Mouse (Mus musculus): ENCODE measurements at regions not wholly inside any gene's neighbourhood (a gene's known extent, or its start where the extent isn't known, plus 50 kb on each side); places are given as distances from the start of the nearest gene placed in this dataset.

DNA sequence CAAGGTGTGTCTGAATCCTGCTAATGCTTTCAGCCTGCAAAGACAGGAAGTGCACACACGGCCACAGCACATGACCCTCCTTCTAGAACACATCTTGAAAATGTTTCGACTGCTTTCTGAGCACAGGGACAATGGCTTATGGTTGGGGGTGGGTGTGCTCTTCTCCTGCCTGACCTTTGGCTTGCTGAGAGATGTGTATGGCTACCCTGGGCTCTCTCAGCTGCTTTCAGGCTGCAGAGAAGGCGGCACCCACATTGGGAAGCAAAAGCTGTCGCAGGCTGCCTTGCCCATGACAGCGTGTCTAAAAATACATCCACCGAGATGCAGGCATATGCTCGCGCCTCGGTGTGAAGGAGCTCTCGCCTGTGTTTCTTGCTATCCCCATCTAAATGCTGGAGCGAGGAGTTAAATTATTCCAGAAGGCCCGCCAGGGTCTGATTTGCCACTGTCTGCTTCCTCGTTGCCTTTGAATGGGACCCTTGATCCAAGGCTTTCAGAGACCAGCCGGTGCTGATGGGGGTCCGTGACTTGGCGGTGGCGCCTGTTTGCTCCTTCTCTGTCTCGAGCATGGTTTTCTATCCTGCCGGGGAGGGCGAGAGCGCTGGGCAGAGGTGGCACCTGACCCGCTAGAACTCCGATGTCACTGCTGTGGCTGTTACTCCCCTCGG is 214.6 kb upstream of the Ubash3b start:
- no peak for TF ChIP-seq POLR2A (IDR thresholded peaks at IDR 0.05; ENCODE audit: borderline replicate concordance, extremely low read depth, insufficient read depth, insufficient read length)
- Histone ChIP-seq H3K9ac (ENCODE audit: low read depth, low read length, severe bottlenecking) (peak overlapping the region; percentile 59), H3K36me3 (ENCODE audit: control insufficient read depth, insufficient read depth, low read length) (no peaks in the 10 kb centered on the region), H3K27ac (replicated peaks; ENCODE audit: low read depth, low read length) (peak overlapping the region; percentile 85), H3K9me3 (ENCODE audit: control insufficient read depth, low read length) (no peaks in the 10 kb centered on the region), H3K27me3 (ENCODE audit: control insufficient read depth, insufficient read depth, low read length) (no peaks in the 10 kb centered on the region), H3K4me3 (replicated peaks; ENCODE audit: low read length) (peak overlapping the region; percentile 34), H3K4me2 (replicated peaks; ENCODE audit: low read depth, low read length, severe bottlenecking) (peak overlapping the region; percentile 73), H3K4me1 (ENCODE audit: control insufficient read depth, insufficient read depth, low read length) (peaks cover 38% of the 10 kb centered on the region)
- WGBS: 10% methylated on average over 24 of the region's 24 CpGs
- DNase-seq (ENCODE audit: low spot score): peak; percentile 22
- peak; percentile 49 for ATAC-seq (ENCODE audit: low FRiP score, low read depth)

DNA sequence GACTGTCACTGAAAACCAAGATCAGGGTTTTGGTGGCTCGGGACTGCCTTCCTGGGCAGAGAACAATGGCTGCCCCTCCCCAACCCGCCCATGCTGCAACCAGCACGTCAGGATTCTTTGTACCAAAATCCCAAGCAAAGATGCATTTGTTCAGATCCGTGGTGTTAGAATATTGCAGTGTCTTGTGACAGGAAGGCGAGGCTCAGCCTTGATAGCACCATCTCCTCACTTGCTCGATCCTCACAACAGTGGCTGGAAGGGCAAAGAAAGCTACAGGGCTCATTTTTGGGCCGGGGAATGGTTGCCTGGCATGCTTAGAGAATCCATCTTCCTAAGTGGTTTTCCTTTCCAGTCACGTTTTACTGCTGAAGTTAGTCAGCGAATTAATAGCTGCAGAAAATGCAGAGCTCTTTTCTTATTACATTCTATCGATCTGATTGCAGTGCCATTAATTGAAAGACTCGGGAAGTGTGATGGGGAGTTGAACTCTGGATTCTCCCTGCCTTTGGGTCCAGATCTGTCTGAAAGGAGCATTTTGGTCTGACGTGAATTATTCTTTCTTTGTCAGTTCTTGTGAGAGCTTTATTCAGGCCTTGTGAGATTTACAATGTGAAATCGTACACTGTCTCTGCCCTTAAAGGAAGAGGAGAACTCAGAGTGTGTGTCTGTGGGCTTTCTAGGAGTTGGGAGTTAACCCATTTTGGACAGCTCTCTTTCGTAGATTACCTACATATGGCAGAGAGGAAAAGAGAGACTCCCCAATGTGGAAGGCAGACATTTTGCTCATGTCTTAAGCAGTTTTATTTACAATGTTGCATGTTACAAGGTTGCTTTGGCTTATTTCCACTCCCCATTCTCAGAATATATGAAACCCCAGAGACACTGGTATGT is 213.3 kb upstream of the Ubash3b start:
- Histone ChIP-seq H3K4me1 (ENCODE audit: control insufficient read depth, insufficient read depth, low read length) (peaks cover 38% of the 10 kb centered on the region), H3K4me2 (replicated peaks; ENCODE audit: low read depth, low read length, severe bottlenecking) (no peak overlapping the region), H3K27ac (replicated peaks; ENCODE audit: low read depth, low read length) (peak overlapping the region; percentile 16; the same call in 1 of the 2 replicates), H3K36me3 (ENCODE audit: control insufficient read depth, insufficient read depth, low read length) (no peaks in the 10 kb centered on the region), H3K4me3 (replicated peaks; ENCODE audit: low read length) (no peak overlapping the region), H3K9me3 (ENCODE audit: control insufficient read depth, low read length) (no peaks in the 10 kb centered on the region), H3K27me3 (ENCODE audit: control insufficient read depth, insufficient read depth, low read length) (no peaks in the 10 kb centered on the region), H3K9ac (ENCODE audit: low read depth, low read length, severe bottlenecking) (no peak overlapping the region)
- 51% methylated on average over 14 of the region's 14 CpGs for WGBS
- no peak for TF ChIP-seq POLR2A (IDR thresholded peaks at IDR 0.05; ENCODE audit: borderline replicate concordance, extremely low read depth, insufficient read depth, insufficient read length)
- DNase-seq (ENCODE audit: low spot score) (no peak), ATAC-seq (ENCODE audit: low FRiP score, low read depth) (no peak)

- Histone ChIP-seq H3K9me3 (ENCODE audit: control insufficient read depth, low read length) (no peaks in the 10 kb centered on the region), H3K4me1 (ENCODE audit: control insufficient read depth, insufficient read depth, low read length) (no peaks in the 10 kb centered on the region), H3K27ac (replicated peaks; ENCODE audit: low read depth, low read length) (no peak overlapping the region), H3K4me2 (replicated peaks; ENCODE audit: low read depth, low read length, severe bottlenecking) (no peak overlapping the region), H3K27me3 (ENCODE audit: control insufficient read depth, insufficient read depth, low read length) (no peaks in the 10 kb centered on the region), H3K36me3 (ENCODE audit: control insufficient read depth, insufficient read depth, low read length) (no peaks in the 10 kb centered on the region), H3K4me3 (replicated peaks; ENCODE audit: low read length) (no peak overlapping the region), H3K9ac (ENCODE audit: low read depth, low read length, severe bottlenecking) (no peak overlapping the region)
- DNase-seq (ENCODE audit: low spot score): no peak
- 78% methylated on average over 3 of the region's 3 CpGs for WGBS
- TF ChIP-seq POLR2A (IDR thresholded peaks at IDR 0.05; ENCODE audit: borderline replicate concordance, extremely low read depth, insufficient read depth, insufficient read length): no peak
- ATAC-seq (ENCODE audit: low FRiP score, low read depth): no peak
Measured at GRCm38 (mm10) chr9:41366405-41366804, 204.9 kb upstream of the Ubash3b start.

DNA sequence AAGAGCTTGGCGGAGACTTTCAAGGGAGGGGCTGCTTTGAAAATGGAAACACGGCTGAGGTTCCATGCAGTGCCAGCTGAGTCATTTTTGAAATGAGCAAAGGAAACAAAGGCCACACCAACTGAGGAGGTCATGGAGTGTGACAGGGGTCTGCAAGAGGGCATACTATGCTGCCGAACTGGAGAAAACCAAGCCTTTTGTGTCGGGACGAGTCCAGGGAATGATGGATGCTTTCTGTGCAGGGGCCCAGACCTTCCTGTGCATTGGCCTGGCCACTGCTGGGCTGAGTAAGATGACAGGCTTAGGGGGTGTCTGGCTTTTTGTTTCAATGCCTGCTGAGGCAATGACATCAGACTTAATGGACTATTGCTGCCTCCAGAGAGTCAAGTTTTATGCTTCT is 203.8 kb upstream of the Ubash3b start:
- 55% methylated on average over 5 of the region's 5 CpGs for WGBS
- H3K9ac ChIP-seq (ENCODE audit: low read depth, low read length, severe bottlenecking): no peak overlapping the region
- no peaks in the 10 kb centered on the region for H3K9me3 ChIP-seq (ENCODE audit: control insufficient read depth, low read length)
- no peak for TF ChIP-seq POLR2A (IDR thresholded peaks at IDR 0.05; ENCODE audit: borderline replicate concordance, extremely low read depth, insufficient read depth, insufficient read length)
- no peaks in the 10 kb centered on the region for H3K36me3 ChIP-seq (ENCODE audit: control insufficient read depth, insufficient read depth, low read length)
- H3K4me2 ChIP-seq (replicated peaks; ENCODE audit: low read depth, low read length, severe bottlenecking): no peak overlapping the region
- H3K4me1 ChIP-seq (ENCODE audit: control insufficient read depth, insufficient read depth, low read length): no peaks in the 10 kb centered on the region
- no peak for DNase-seq (ENCODE audit: low spot score)
- H3K27ac ChIP-seq (replicated peaks; ENCODE audit: low read depth, low read length): no peak overlapping the region
- H3K27me3 ChIP-seq (ENCODE audit: control insufficient read depth, insufficient read depth, low read length): no peaks in the 10 kb centered on the region
- ATAC-seq (ENCODE audit: low FRiP score, low read depth): no peak
- no peak overlapping the region for H3K4me3 ChIP-seq (replicated peaks; ENCODE audit: low read length)

DNA sequence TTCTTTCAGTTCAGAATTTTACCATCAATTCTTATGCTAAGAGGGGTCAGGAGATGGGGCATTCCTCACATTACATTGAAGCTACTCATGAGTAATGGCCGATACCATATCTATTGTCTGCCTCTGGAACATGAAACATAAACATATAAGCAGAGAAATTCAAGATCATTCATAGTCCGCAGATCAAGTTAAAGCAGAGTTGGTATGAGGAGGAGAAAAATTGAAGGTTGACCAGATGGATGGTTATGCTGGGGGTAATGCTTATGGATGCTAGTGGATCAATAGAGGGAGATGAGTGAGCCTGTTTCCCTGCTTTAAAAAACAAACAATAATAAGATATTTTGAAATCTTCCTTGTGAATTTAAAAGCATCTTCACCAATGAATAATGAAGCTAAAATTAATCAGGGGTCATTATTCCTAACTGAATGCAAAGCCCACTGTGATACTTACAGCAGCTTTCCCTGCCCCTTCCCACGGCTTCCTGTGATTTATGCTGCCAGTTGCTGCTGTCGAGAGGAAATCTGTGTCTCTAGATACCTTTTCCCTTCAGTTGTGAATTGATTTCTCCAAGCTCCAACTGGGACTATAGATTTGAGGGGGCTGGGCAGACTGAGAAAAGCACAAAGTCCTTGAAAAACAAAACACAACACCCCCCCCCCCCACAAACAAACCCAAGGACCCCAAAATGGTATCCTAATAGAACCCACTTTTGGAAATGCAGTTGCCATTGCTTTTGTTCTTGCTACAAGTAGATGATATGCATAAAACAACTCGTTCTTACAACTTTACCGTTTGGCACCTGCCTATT is 203.1 kb upstream of the Ubash3b start:
- no peaks in the 10 kb centered on the region for H3K36me3 ChIP-seq (ENCODE audit: control insufficient read depth, insufficient read depth, low read length)
- no peak overlapping the region for H3K27ac ChIP-seq (replicated peaks; ENCODE audit: low read depth, low read length)
- no peak overlapping the region for H3K4me3 ChIP-seq (replicated peaks; ENCODE audit: low read length)
- TF ChIP-seq POLR2A (IDR thresholded peaks at IDR 0.05; ENCODE audit: borderline replicate concordance, extremely low read depth, insufficient read depth, insufficient read length): no peak
- no peaks in the 10 kb centered on the region for H3K9me3 ChIP-seq (ENCODE audit: control insufficient read depth, low read length)
- H3K4me2 ChIP-seq (replicated peaks; ENCODE audit: low read depth, low read length, severe bottlenecking): no peak overlapping the region
- H3K27me3 ChIP-seq (ENCODE audit: control insufficient read depth, insufficient read depth, low read length): no peaks in the 10 kb centered on the region
- ATAC-seq (ENCODE audit: low FRiP score, low read depth) (no peak), DNase-seq (ENCODE audit: low spot score) (no peak)
- 60% methylated on average over 6 of the region's 6 CpGs for WGBS
- H3K9ac ChIP-seq (ENCODE audit: low read depth, low read length, severe bottlenecking): no peak overlapping the region
- no peaks in the 10 kb centered on the region for H3K4me1 ChIP-seq (ENCODE audit: control insufficient read depth, insufficient read depth, low read length)

Measured in limb, embryonic 14.5 days (tissue).